Mouse (Mus musculus) heart, embryonic 10.5 days (tissue): Measurements from ENCODE around the gene Wnt11. TPM values are rescaled to one million over a fixed set of nuclear protein-coding genes. Genes with fewer than 3 reads are reported as not detected.

Source experiments
- DNase-seq: peaks from one replicate; pipeline ENCODE4 v3.0.0-alpha.2; 2017; ENCODE audit warnings: low spot score
- H3K27ac ChIP-seq: fragments of 300-500 bp; sonication (generic); 2 replicates; pipeline ENCODE4 v1.5.1; 2016; ENCODE audit warnings: mild to moderate bottlenecking
- H3K27me3 ChIP-seq: fragments of 300-500 bp; sonication (generic); 2 replicates; pipeline ENCODE4 v1.6.1; 2016; ENCODE audit warnings: mild to moderate bottlenecking; ENCODE audit not compliant: poor library complexity, insufficient read depth, severe bottlenecking
- H3K36me3 ChIP-seq: fragments of 300-500 bp; sonication (generic); 2 replicates; pipeline ENCODE4 v1.6.1; 2016; ENCODE audit warnings: mild to moderate bottlenecking, moderate library complexity
- H3K4me1 ChIP-seq: fragments of 300-500 bp; sonication (generic); 2 replicates; pipeline ENCODE4 v1.6.1; 2016; ENCODE audit warnings: mild to moderate bottlenecking
- H3K4me3 ChIP-seq: fragments of 300-500 bp; sonication (generic); 2 replicates; pipeline ENCODE4 v1.5.1; 2016; ENCODE audit warnings: mild to moderate bottlenecking, moderate library complexity
- H3K9me3 ChIP-seq: fragments of 300-500 bp; sonication (generic); 2 replicates; pipeline ENCODE4 v1.6.1; 2016; ENCODE audit warnings: mild to moderate bottlenecking, moderate library complexity
- WGBS: fragments of 180-500 bp; shearing (Covaris S2); methylation state at CpG from one replicate; pipeline ENCODE4 v1.1.7; 2016; 5-methylcytosine and 5-hydroxymethylcytosine counted together
- polyA plus RNA-seq: library from polyadenylated mRNA; unstranded; fragments of >200 nt; fragmentation: Nextera tagmentation; extraction: Ambion mirVana; gene quantifications from 2 replicates; pipeline ENCODE4 v1.2.1, GENCODE M21; 2016

Gene Wnt11
- polyA plus RNA-seq, 1 experiment from 2014 or later, result 29.4 TPM

DNA sequence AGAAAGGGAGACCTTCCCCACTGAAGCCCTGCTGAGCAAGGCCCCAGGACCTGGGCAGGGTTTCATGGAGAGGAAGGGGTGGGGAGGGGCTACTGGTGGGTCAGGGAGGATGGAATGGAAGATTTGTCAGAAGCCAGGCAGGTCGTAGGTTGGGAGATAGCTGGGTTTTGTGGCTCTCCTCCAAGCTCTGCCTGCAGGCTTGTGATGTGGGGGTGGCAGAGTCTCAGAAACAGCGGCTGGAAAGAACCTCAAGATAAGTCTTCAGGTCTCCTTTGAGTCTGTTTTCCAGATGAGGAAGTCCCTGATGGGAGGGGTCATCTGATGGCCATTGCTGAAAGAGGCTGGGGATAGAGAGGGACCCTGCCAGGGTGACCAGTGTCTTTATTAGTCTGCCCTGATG lies 20.5 kb downstream of the Wnt11 start:
- H3K27me3 ChIP-seq, result no peaks in the 10 kb centered on the region
- peaks cover 75% of the 10 kb centered on the region for H3K4me1 ChIP-seq
- DNase-seq, result no peak
- peaks cover 31% of the 10 kb centered on the region for H3K36me3 ChIP-seq
- peak overlapping the region; percentile 30 for H3K27ac ChIP-seq
- H3K9me3 ChIP-seq, result no peaks in the 10 kb centered on the region
- 18% methylated on average over 2 of the region's 2 CpGs for WGBS
- no peak overlapping the region for H3K4me3 ChIP-seq

DNA sequence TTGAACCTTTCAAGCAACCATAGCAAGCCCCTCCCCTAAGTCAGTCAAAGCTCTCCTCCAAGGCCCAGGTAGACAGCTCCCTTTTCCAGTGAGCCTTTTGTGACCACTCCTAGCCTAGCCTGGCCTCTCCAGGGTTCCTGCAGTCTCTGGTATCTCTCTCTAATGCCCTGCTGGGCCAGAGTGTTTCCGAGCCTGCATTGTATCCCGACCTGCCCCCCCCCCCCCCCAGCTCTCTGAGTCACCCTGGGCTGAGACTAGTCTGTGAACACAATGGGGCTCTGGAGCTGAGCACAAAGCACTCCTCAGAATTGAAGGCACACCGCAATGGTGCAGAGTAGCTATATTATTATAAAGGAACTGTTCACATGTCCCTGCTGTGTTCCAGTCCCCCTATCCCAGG lies 21.2 kb downstream of the Wnt11 start:
- Histone ChIP-seq H3K4me3 (no peak overlapping the region), H3K4me1 (peaks cover 77% of the 10 kb centered on the region)
- WGBS, result 30% methylated on average over 3 of the region's 3 CpGs

GRCm38 (mm10) chr7:98857094-98857493 lies 22.2 kb downstream of the Wnt11 start:
- 8% methylated on average over 3 of the region's 3 CpGs for WGBS
- H3K27ac ChIP-seq, result peak overlapping the region; percentile 79
- H3K27me3 ChIP-seq, result peaks cover 16% of the 10 kb centered on the region; the same call in 1 of the 2 replicates
- H3K4me1 ChIP-seq, result peaks cover 76% of the 10 kb centered on the region
- no peak for DNase-seq
- no peak overlapping the region for H3K4me3 ChIP-seq
- H3K36me3 ChIP-seq, result peaks cover 17% of the 10 kb centered on the region; the same call in 1 of the 2 replicates
- no peaks in the 10 kb centered on the region for H3K9me3 ChIP-seq

More for the DNA sequence above, 21.2 kb downstream of the Wnt11 start:
- H3K9me3 ChIP-seq, result no peaks in the 10 kb centered on the region
- H3K27me3 ChIP-seq, result peaks cover 7% of the 10 kb centered on the region; the same call in 1 of the 2 replicates
- peaks cover 23% of the 10 kb centered on the region for H3K36me3 ChIP-seq
- peak overlapping the region; percentile 79 for H3K27ac ChIP-seq
- DNase-seq, result no peak

DNA sequence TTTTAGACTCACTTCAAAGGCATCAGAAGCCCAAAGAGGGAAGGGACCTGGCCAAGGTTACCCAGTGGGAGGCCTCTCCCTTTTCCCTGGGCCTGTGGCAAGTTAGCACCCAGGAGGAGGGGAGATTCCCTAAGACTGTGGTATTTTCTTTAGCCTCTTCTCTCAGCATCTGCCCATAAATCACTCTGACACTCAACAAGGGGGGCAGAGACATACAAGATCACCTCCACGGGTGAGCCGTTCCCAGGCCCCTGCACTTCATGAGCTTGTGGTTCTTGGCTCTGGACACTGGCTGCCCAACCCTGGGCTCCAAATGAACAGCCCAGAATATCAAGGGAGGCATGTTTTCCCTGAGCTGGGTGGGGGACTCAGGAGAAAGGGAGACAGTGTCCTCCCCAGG lies 26.1 kb downstream of the Wnt11 start:
- Histone ChIP-seq H3K4me1 (peaks cover 74% of the 10 kb centered on the region), H3K4me3 (no peak overlapping the region), H3K36me3 (no peaks in the 10 kb centered on the region), H3K9me3 (no peaks in the 10 kb centered on the region), H3K27ac (peak overlapping the region; percentile 79), H3K27me3 (peaks cover 28% of the 10 kb centered on the region)
- WGBS, result 32% methylated on average over 2 of the region's 2 CpGs
- no peak for DNase-seq

DNA sequence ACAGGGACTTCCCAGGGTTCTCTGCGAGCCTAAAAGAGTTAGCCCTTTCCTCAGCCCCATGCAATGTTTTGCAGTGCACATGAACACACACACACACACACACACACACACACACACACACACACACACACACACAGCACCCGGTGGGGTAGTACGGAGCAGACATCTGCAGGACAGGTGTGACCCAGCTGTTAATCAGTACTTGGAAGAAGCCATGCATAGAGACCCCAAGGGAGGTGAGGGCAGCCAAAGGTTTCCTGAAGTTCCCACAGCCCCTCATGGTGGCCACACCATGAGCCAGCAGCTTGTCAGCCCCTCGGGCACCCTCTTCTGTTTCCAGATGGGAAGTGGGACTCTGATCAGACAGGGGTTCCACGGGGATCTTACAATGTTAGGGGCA lies 28.1 kb downstream of the Wnt11 start:
- Histone ChIP-seq H3K4me1 (peaks cover 72% of the 10 kb centered on the region), H3K36me3 (no peaks in the 10 kb centered on the region), H3K9me3 (no peaks in the 10 kb centered on the region), H3K27me3 (peaks cover 28% of the 10 kb centered on the region), H3K27ac (peak overlapping the region; percentile 45), H3K4me3 (no peak overlapping the region)
- WGBS, result 76% methylated on average over 5 of the region's 5 CpGs
- no peak for DNase-seq

DNA sequence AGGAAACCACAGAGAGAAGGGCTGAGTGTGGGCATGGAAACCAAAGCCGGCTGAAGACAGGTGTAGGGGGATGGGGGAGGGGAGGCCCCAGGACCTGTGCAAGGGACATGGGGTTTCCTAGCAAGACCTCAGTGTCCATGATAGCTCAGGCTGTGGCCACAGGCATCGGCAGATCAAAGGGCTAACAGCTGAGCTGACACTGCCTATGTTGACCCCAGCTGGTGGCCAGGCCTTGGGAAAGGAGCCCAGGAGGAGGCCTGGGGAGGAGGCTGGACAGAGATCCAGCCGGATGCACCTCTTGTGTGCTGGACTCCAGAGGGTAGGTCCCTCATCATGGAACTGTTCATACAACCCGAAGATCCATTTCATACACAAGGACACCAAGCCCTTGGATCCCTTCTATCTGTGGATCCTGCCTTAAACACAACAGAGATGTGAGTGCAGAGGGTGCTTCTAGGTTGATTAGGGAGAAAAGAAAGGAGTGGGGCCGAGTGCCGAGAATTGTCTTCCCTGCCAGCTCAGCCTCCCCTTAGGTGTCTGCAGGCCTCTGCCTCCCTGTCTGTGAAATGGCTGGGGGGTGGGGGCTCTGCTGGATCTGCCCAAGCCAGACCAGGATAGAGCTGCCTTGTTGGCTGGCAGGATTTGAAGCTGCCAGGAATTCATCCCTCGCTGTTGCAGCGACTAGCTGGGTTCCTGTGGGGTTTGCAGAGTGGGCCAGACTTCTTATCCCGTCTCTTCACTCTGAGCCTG lies 29.2 kb downstream of the Wnt11 start:
- Histone ChIP-seq H3K27ac (peak overlapping the region; percentile 57), H3K4me1 (peaks cover 74% of the 10 kb centered on the region)
- DNase-seq, result no peak

GRCm38 (mm10) chr7:98867053-98867793 lies 32.3 kb downstream of the Wnt11 start:
- peaks cover 35% of the 10 kb centered on the region for H3K27me3 ChIP-seq
- H3K4me1 ChIP-seq, result peaks cover 76% of the 10 kb centered on the region
- H3K9me3 ChIP-seq, result no peaks in the 10 kb centered on the region
- no peak overlapping the region for H3K4me3 ChIP-seq
- H3K27ac ChIP-seq, result peak overlapping the region; percentile 71
- WGBS, result 12% methylated on average over 12 of the region's 12 CpGs
- no peak for DNase-seq
- H3K36me3 ChIP-seq, result no peaks in the 10 kb centered on the region

More for the DNA sequence above, 29.2 kb downstream of the Wnt11 start:
- WGBS, result 45% methylated on average over 9 of the region's 9 CpGs
- no peaks in the 10 kb centered on the region for H3K9me3 ChIP-seq
- H3K27me3 ChIP-seq, result peaks cover 34% of the 10 kb centered on the region
- no peak overlapping the region for H3K4me3 ChIP-seq
- no peaks in the 10 kb centered on the region for H3K36me3 ChIP-seq

- Histone ChIP-seq H3K9me3 (no peaks in the 10 kb centered on the region), H3K27me3 (peaks cover 35% of the 10 kb centered on the region), H3K4me1 (peaks cover 78% of the 10 kb centered on the region), H3K36me3 (no peaks in the 10 kb centered on the region), H3K27ac (peak overlapping the region; percentile 71), H3K4me3 (no peak overlapping the region)
- DNase-seq, result no peak
- WGBS, result 54% methylated on average over 2 of the region's 2 CpGs
These were observed 32.9 kb downstream of the Wnt11 start for GRCm38 (mm10) chr7:98867794-98868150.

DNA sequence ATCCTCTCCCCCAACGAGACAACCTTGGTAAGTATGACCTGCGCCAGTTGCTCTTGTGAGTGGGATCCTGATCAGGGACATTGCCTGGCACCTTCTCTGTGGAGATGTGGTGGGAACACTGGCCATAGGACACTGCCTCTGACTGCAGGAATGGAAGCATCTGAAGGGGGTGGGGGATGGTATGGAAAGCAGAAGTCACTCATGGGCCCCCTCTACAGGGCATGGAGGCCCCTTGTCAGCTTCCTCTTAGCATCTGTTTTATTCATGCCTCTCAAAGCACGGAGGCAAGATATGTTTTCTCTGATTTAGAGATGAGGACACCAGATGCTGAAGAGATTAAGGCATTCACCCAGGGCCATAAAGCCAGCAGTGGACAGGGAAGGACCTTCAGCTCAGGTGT lies 34.2 kb downstream of the Wnt11 start:
- Histone ChIP-seq H3K36me3 (no peaks in the 10 kb centered on the region), H3K27me3 (peaks cover 30% of the 10 kb centered on the region), H3K4me1 (peaks cover 72% of the 10 kb centered on the region), H3K9me3 (no peaks in the 10 kb centered on the region), H3K27ac (peak overlapping the region; percentile 71; the same call in 1 of the 2 replicates), H3K4me3 (no peak overlapping the region)
- WGBS, result 54% methylated on average over 3 of the region's 3 CpGs
- DNase-seq, result no peak

- Histone ChIP-seq H3K4me1 (peaks cover 77% of the 10 kb centered on the region), H3K27me3 (peaks cover 29% of the 10 kb centered on the region), H3K9me3 (no peaks in the 10 kb centered on the region), H3K36me3 (no peaks in the 10 kb centered on the region), H3K4me3 (no peak overlapping the region), H3K27ac (peak overlapping the region; percentile 50)
- no peak for DNase-seq
- 17% methylated on average over 12 of the region's 12 CpGs for WGBS
These were observed 35.9 kb downstream of the Wnt11 start for GRCm38 (mm10) chr7:98870791-98871190.

DNA sequence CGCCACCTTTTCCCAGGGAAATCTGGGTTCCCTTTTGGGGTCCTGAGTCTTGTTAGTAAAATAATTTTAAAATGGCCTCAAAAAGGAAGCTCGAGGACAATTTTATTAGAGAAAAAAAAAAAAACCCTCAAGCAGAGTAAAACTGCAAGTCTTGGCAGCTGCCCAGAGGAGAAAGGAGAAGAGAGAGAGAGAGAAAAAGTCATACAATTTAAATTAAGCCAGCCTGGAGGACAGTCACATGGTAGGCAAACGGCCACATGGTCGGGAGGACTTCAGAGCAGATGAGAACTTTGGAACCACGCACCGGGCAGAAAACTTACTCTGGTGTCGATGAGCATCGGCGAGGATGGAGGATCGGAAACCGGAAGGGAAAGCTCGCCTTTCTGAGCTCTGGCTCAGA lies 37.0 kb downstream of the Wnt11 start:
- peaks cover 29% of the 10 kb centered on the region for H3K27me3 ChIP-seq
- no peak for DNase-seq
- peaks cover 81% of the 10 kb centered on the region for H3K4me1 ChIP-seq

GRCm38 (mm10) chr7:98873316-98873715 lies 38.4 kb downstream of the Wnt11 start:
- no peaks in the 10 kb centered on the region for H3K9me3 ChIP-seq
- peaks cover 73% of the 10 kb centered on the region for H3K4me1 ChIP-seq
- H3K27ac ChIP-seq, result no peak overlapping the region
- WGBS, result 80% methylated on average over 12 of the region's 12 CpGs
- DNase-seq, result no peak
- no peaks in the 10 kb centered on the region for H3K36me3 ChIP-seq
- H3K4me3 ChIP-seq, result no peak overlapping the region
- peaks cover 28% of the 10 kb centered on the region for H3K27me3 ChIP-seq

More for the DNA sequence above, 37.0 kb downstream of the Wnt11 start:
- Histone ChIP-seq H3K4me3 (no peak overlapping the region), H3K27ac (no peak overlapping the region), H3K9me3 (no peaks in the 10 kb centered on the region), H3K36me3 (no peaks in the 10 kb centered on the region)
- WGBS, result 71% methylated on average over 12 of the region's 12 CpGs

GRCm38 (mm10) chr7:98874411-98874951 lies 39.6 kb downstream of the Wnt11 start:
- Histone ChIP-seq H3K9me3 (no peaks in the 10 kb centered on the region), H3K4me1 (peaks cover 61% of the 10 kb centered on the region), H3K36me3 (no peaks in the 10 kb centered on the region), H3K27me3 (peaks cover 20% of the 10 kb centered on the region), H3K27ac (no peak overlapping the region), H3K4me3 (no peak overlapping the region)
- no peak for DNase-seq
- 53% methylated on average over 6 of the region's 6 CpGs for WGBS
